Mouse (Mus musculus): Measurements from ENCODE around the gene Asb3.

DNA sequence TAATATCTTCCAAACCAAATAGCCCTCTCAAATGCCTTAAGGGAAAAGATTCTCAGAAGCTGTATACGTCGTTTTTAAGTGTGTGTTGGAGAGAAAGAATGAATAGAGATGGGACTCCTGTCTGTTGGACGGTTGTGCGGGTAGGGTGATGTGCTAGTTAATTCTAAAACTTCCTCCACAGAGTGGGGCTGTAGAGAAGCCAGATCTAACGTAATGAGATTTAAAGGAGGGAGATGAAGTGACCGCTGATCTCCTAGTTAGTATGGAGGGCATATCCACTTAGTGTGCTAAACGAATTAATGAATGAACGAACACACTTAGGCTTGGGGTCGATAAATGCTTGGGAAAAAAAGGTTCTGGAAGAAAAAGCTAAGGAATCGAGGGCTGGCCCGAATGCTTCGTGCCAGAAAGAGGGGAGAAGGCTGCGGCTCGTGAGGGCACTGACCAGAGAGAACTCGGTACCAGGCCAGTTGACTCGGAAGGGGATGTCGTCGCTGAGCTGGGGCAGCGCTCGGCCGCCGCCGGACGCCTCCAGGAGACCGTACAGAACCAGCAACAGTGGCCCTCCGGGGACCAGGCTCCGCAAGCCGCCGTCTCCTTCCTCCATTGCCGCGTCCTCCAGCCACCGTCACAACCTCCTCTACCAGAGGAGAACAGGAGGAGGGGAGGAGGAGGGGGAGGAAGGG is 68.4 kb downstream of the Asb3 start:
- no peak for TF ChIP-seq CTCF (IDR thresholded peaks at IDR 0.05; ENCODE audit: low read depth, low read length)
- no peak for TF ChIP-seq POLR2A (IDR thresholded peaks at IDR 0.05; ENCODE audit: insufficient read depth, low read length)
- no peak for TF ChIP-seq EP300 (IDR thresholded peaks at IDR 0.05; ENCODE audit: insufficient read depth, low read depth, low read length)

Data from ES-Bruce4 (cell line).